Mouse (Mus musculus) layer of hippocampus, adult 11-12 months (tissue): ENCODE data around the gene Trp53rka.
"Not testable (repeated sequence)": the region's sequence is repeated elsewhere in the genome, so short reads cannot be mapped to it uniquely, and the experiment has no call there.

Source experiments
- DNase-seq: peaks from one replicate; pipeline ENCODE4 v3.0.0; 2022; ENCODE audit warnings: low spot score

Gene Trp53rka

DNA sequence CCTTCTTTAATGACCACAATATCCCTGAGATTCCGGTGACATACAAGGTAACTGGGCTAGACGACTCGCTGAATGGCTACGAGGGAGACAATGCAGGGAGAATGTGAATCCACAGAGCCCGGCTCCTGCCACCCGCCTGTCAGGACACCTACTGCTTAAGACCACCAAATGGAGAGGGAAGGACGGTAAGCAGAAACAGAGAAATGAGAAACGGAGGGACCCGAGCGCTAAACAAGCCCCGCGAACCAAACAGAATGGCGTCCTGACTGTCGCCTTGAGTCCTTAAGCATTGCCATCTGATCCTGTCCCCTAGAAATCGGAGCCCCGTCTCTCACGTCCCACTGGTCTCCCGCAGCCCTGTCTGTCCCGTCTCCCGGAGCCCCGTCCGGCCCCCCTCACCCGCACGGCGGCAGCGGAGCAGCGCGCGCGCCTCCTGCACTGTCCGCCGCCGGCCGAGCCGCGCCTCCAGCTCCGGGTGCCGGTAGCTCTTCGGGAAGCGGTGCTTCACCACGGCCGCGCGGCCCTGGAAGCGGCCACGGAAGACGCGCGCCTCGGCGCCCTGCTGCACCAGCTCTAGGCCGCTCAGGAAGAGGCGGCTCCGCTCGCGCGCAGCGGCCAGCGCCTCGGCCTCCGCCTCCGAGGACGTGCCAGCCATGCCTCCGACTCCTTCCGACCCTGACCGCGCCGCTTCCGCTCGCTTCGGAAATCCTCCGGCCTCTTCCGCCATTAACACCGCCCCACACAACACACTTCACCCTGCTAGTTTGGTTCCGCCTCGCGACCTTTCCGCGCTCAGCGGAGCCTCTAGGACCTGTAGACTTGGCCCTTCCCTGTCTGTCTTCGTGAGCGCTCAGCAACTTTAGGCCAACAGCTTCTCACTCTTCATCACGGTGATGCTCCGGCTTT, at the start of gene Trp53rka:
TSS of gene Trp53rka (minus strand) at position 677 of the 906 bp plus-strand sequence.
- peak; percentile 85 for DNase-seq

- DNase-seq: no peak
Observed at GRCm38 (mm10) chr2:165540975-165541374, 47.9 kb upstream of the Trp53rka start.

- DNase-seq: no peak
Observed at GRCm38 (mm10) chr2:165533789-165534188, 40.7 kb upstream of the Trp53rka start.

- DNase-seq: peak; percentile 38
Observed at GRCm38 (mm10) chr2:165529106-165529505, 36.0 kb upstream of the Trp53rka start.

GRCm38 (mm10) chr2:165525609-165526008, 32.5 kb upstream of the Trp53rka start:
- no peak for DNase-seq

DNA sequence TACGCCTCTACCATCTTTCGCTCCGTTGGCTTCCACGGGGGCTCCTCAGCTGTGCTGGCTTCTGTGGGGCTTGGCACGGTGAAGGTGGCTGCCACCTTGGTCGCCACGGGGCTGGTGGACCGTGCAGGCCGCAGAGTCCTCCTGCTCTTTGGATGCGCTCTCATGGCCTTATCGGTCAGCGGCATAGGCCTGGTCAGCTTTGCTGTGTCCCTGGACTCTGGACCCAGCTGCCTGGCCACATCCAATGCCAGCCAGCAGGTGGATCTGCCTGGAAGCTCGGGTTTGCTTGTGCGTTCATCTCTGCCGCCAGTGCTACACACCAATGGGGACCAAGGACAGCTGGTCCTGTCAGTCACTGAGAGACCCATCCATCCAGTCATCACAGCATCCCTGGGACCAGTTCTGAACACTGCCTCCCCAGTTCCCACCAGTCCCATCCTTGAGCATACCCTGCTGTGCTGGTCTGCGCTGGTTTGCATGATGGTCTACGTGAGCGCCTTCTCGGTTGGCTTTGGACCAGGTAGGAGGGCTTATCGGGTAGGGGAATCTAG, 22.1 kb upstream of the Trp53rka start:
- no peak for DNase-seq

DNA sequence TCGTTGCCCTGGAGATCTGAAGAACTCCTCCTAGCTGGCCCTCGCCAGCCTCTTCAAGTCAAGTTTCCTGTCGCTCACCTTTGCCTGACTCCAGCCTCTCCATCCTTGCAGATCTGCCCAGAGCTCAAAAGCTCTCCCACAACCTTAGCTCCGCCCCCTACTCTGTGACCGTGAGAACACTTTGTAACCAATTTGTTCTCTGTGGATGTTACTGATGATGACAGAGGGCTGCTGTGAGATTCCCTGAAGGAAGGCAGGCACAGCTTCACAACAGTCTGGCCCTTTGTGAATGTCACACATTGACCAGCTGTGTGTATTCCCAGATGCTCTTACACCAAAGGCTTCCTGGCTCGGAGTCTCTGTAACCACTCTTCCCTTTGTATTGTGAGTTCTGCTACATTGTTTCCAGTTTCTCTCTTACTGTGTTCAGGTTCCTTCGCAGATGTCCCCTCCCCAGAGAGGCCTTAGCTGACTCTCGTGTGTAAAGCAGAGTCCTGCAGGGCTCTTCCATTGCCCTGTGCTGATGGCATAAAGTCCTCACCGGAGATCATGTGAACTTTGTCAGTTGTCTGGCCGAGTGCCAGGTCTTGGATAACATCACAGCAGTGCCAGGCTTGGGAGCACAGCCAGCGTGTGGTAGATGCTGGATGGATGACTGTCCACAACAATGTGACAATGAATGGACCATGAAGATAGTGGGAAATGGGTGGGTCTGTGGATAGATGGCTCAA, 19.9 kb upstream of the Trp53rka start:
- peak; percentile 22 for DNase-seq

- no peak for DNase-seq
Observed at GRCm38 (mm10) chr2:165512426-165512825, 19.3 kb upstream of the Trp53rka start.

- not testable (repeated sequence) for DNase-seq
Observed at GRCm38 (mm10) chr2:165511530-165511929, 18.4 kb upstream of the Trp53rka start.

DNA sequence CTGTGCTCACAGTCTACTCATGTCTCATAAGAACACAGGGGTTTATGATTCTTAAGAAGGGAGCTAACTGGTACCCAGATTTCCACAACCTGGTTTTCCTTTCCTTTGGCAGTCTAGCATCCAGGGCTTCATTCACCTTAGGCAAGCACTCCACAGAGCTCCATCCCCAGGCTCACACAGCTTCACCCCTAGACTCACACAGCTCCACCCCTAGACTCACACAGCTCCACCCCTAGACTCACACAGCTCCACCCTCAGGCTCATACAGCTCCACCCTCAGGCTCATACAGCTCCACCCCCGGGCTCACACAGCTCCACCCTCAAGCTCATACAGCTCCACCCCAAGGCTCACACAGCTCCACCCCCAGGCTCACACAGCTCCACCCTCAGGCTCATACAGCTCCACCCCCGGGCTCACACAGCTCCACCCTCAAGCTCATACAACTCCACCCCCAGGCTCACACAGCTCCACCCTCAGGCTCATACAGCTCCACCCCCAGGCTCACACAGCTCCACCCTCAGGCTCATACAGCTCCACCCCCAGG, 17.9 kb upstream of the Trp53rka start:
- not testable (repeated sequence) for DNase-seq

- DNase-seq: no peak
Observed at GRCm38 (mm10) chr2:165510466-165510865, 17.3 kb upstream of the Trp53rka start.

- DNase-seq: no peak
Observed at GRCm38 (mm10) chr2:165509686-165510085, 16.6 kb upstream of the Trp53rka start.

- DNase-seq: no peak
Observed at GRCm38 (mm10) chr2:165503259-165504203, 10.4 kb upstream of the Trp53rka start, which contains the start of gene Slc2a10. Gene Slc2a10 (plus strand): TSS chr2:165503787.

DNA sequence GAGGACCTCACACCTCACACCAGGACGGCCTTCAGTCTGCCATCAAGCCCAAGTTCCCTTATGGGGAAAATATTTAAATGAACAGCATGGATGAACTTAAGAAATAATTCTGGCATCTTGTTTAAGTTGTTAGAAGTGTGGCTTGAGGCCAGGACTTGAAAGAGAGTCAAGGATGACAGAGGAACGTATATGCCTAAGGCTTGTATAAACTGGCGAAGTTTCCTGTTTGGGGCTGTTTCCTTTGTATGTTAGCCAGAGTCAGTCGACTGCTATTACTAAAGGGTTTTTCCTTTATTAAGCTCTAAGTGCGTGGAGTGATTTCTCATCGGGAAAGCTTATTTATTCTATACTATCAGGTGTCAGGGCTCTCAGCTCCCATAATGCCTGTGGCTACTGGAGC, 5.7 kb upstream of the Trp53rka start:
- no peak for DNase-seq

DNA sequence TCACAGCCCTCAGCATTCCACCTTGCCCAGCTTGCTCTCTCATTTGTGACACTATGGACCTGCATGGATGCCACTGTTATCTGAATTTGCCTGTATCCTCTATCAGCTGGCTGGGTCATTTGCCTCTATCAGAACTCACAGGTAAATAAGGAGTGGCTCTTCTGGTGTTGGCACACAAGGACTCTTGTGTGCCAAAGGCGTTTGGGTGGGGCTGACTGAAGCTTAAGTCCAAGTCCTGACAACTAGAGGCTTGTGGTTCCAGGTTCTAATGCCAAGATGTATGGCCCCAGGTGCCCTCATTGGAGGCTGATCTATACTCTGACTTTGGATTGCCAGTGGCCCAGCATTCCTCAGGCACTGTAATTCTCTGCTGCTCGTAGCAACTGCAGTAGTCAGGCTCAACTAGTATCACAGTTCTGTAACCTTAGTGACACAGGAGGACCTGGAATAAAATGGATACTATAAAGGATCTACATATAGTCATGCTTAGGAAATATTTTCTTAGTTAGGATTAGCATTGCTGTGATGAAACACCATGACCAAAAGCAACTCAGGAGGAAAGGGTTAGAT, 4.7 kb upstream of the Trp53rka start:
- no peak for DNase-seq

- DNase-seq: peak; percentile 54
Observed at GRCm38 (mm10) chr2:165496251-165496650, 3.1 kb upstream of the Trp53rka start.

DNA sequence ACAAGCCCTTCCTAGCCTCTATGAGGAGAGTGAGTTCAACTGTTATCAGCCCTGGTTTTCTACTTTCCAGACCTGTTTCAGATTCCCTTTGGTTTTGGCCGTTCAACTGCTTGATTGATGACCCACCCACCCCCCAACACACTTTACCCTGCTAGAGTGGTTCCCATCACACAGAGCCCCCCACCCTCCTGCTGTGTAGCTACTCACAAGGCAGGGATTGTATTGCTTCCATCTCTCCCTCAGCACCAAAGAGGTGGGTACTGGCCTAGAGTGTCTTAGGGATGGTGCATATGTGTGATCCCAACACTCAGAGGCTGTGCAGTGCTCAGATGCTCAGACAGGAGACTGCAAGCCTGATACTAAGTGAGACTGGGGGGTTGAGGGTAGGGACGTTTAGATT, 1.4 kb upstream of the Trp53rka start:
- DNase-seq: no peak

DNA sequence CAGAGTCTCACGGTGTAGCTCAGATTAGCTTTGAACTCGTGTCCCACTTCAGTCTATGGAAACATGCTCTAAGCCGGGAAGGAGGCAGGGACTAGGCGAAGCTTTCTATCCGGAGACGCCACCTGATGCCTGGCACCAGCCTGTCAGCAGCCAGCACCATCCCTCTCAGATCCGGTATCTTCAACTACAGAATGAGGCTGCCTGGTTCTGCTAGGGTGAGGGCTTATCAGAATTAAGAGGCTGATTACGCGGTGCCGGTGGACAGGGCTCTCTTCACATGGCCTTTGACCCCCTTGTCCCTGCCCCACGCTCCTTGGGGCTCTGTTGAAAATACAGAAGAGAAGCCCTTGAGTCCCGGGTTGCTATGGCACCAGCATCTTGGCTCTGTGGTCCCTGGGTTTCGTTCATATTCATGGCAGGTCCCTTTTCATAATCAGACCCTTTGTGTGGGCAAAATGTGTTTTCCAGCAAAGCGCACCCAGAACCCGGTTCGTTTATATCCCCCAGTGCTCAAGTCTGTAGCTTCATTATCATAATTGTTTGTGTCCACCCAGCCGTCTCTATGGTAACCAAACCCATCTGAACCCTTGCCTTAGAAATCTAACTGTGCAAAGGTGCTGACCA, 575 bp upstream of the Trp53rka start:
- DNase-seq: peak; percentile 57

GRCm38 (mm10) chr2:165486881-165487535, 6.1 kb downstream of the Trp53rka start:
- DNase-seq: peak; percentile 58

- no peak for DNase-seq
Observed at GRCm38 (mm10) chr2:165486401-165486800, 6.7 kb downstream of the Trp53rka start.
